Mouse (Mus musculus) embryonic facial prominence, embryonic 10.5 days (tissue): ENCODE measurements around the gene 0610030E20Rik. TPM values are rescaled to one million over a fixed set of nuclear protein-coding genes. Genes with fewer than 3 reads are reported as not detected.
A peak's percentile ranks its signal among the peaks of the same experiment; 100 is the strongest.

Experiments
- DNase-seq: peaks from one replicate; pipeline ENCODE4 v3.0.0-alpha.2; 2017; ENCODE audit warnings: low spot score
- H3K27ac ChIP-seq: fragments of 300-500 bp; sonication (generic); replicated peaks from 2 replicates; pipeline ENCODE4 v1.5.1; 2016; ENCODE audit warnings: mild to moderate bottlenecking
- H3K27me3 ChIP-seq: fragments of 300-500 bp; sonication (generic); replicated peaks from 2 replicates; pipeline ENCODE4 v1.6.1; 2016; ENCODE audit warnings: low read depth, mild to moderate bottlenecking; ENCODE audit not compliant: poor library complexity, severe bottlenecking
- H3K36me3 ChIP-seq: fragments of 300-500 bp; sonication (generic); replicated peaks from 2 replicates; pipeline ENCODE4 v1.6.1; 2016; ENCODE audit warnings: mild to moderate bottlenecking, moderate library complexity
- H3K4me1 ChIP-seq: fragments of 300-500 bp; sonication (generic); 2 replicates; pipeline ENCODE4 v1.6.1; 2016
- H3K4me3 ChIP-seq: fragments of 300-500 bp; sonication (generic); 2 replicates; pipeline ENCODE4 v1.5.1; 2016; ENCODE audit warnings: mild to moderate bottlenecking, moderate library complexity
- H3K9me3 ChIP-seq: fragments of 300-500 bp; sonication (generic); 2 replicates; pipeline ENCODE4 v1.6.1; 2016; ENCODE audit warnings: mild to moderate bottlenecking
- whole genome bisulfite sequencing: fragments of 180-500 bp; shearing (Covaris S2); methylation state at CpG from one replicate; pipeline ENCODE4 v1.1.7; 2016; 5-methylcytosine and 5-hydroxymethylcytosine counted together
- polyA plus RNA-seq: library from polyadenylated mRNA; unstranded; fragments of >200 nt; fragmentation: Nextera tagmentation; extraction: Ambion mirVana; gene quantifications from 2 replicates; pipeline ENCODE4 v1.2.1, GENCODE M21; 2016

The 0610030E20Rik gene
- polyA plus RNA-seq, result 28.0 and 28.8 TPM in 2 replicates

DNA sequence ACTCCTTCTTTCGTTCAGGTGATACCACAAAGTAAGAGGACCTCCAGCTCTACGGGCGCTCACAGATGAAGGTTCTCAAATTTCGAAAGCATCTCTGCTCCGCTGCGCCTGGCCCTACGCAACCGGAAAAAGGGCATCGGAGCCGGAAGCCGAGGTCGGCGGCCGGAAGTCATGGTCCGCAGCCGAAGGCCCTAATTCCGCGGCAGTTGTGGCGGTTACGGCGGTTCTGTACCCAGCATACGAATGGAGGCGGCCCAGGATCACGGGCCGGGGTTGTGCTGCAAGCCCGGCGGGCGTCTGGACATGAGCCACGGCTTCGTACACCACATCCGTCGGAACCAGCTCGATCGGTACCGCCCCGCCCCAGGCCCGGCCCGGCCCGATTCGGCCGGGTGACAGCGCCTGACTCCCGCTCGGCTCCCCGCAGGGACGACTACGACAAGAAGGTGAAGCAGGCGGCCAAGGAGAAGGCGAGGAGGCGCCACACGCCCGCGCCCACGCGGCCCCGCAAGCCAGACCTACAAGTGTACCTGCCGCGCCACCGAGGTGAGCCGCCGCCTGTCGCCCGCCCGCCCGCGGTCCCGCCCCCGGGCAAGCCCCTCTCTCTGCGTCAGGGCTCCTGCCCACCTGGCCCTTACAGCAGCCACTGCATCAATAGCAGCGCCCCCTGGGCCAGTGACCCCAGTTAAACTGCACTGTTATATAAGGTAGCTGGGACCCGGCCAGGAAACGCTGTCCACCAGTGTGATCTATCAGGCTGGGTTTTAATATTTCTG lies at the start of gene 0610030E20Rik:
Gene 0610030E20Rik, plus strand, starts transcription at position 152 of the 776 bp plus-strand sequence.
- Histone ChIP-seq H3K4me1 (peaks cover 55% of the 10 kb centered on the region), H3K36me3 (peaks cover 38% of the 10 kb centered on the region), H3K9me3 (no peaks in the 10 kb centered on the region), H3K4me3 (peak within 1 kb of the TSS; percentile 77), H3K27me3 (no peaks in the 10 kb centered on the region), H3K27ac (peak within 1 kb of the TSS; percentile 95)
- under 1% methylated on average over 72 of the region's 72 CpGs for WGBS
- DNase-seq, result peak; percentile 86

DNA sequence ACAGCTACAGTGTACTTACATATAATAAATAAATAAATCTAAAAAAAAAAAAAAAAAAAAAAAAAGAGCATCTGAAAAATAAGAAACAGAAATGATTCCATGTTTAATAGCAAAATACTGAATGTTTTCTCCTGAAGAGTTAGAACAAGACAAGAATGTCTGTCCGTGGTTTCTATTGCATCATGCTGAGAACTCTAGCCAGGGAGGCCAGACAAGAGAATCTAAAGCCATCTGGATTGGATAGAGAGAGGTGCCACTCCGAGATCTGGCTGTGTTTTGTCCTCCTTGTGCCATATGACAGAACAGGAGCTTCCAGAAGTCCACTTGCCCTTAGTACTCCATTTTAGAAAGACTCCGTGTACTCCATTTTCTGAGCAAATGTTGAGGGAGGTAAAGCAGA lies 49.3 kb upstream of the 0610030E20Rik start:
- Histone ChIP-seq H3K27ac (no peak overlapping the region), H3K27me3 (no peaks in the 10 kb centered on the region), H3K9me3 (no peaks in the 10 kb centered on the region), H3K4me3 (no peak overlapping the region), H3K4me1 (no peaks in the 10 kb centered on the region), H3K36me3 (no peaks in the 10 kb centered on the region)
- no peak for DNase-seq
- 77% methylated on average over 3 of the region's 3 CpGs for WGBS

DNA sequence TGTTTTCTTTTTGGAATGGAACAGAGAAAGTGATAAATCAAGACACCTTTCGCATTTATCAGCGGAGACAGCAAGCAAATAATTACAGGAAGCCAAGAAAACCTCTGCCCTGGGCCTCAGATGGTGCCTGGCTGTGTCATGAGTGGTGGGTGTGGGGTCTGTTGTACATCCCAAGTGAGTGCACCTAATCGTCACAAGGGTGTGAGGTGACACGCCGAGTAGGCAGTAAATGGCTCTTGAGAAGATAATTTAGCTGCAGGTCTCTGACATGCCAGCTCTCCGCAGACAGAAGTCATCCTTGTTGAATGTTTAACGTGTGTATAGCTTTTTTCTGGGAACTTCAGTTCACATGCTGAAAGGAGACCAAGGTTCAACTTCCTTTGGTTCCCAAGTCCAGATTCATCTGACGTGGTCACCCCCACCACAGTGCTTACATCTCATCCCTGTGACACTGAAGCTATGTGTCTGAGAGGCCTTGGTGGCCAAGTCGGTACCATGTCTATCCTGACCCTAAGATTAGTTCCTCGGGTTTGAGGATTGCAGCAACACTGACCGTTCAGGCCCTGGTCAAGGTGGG lies 44.7 kb upstream of the 0610030E20Rik start:
- peaks cover 13% of the 10 kb centered on the region for H3K4me1 ChIP-seq
- no peak overlapping the region for H3K4me3 ChIP-seq
- no peaks in the 10 kb centered on the region for H3K27me3 ChIP-seq
- WGBS, result 88% methylated on average over 11 of the region's 11 CpGs
- H3K9me3 ChIP-seq, result no peaks in the 10 kb centered on the region
- no peak for DNase-seq
- H3K27ac ChIP-seq, result no peak overlapping the region
- no peaks in the 10 kb centered on the region for H3K36me3 ChIP-seq

DNA sequence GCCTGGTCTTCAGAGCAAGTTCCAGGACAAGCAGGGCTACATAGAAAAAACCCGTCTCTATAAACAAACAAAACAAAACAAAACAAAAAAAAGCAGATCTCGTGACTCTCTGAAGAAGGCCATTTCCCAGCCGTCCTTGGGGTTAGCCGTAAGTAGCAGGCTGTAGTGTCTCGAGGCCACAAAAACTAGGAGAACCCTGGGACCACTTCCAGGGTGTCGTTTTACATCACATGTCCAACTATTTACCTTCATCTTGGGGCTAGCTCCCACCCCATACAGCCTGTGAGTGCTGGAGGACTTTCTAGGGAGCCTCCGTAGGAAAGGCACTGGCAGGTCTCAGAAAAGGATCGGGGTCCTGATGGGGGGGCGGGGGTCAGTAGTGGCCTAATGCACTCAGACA lies 43.6 kb upstream of the 0610030E20Rik start:
- Histone ChIP-seq H3K4me3 (no peak overlapping the region), H3K27me3 (no peaks in the 10 kb centered on the region), H3K36me3 (no peaks in the 10 kb centered on the region), H3K27ac (no peak overlapping the region), H3K9me3 (no peaks in the 10 kb centered on the region), H3K4me1 (peaks cover 13% of the 10 kb centered on the region)
- DNase-seq, result no peak
- 47% methylated on average over 9 of the region's 9 CpGs for WGBS

DNA sequence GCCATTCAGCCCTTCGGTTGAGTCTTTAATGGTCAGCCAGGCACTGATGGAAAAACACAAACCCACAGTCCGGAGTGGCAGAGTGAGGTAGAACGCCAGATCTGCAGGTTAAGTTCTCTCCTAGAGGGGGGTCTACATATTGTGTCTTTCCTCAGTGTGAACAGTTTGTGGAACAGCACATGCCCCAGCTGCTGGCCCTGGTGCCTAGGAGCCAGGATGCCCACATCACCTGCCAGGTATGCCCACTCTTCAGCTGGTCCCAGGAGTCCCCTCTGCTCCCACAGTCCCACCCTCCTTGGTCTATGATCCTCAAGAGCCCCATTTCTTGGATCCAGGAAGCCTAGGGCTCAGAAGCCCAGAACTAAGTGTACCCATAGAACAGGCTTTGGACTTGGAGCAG lies 34.9 kb upstream of the 0610030E20Rik start:
- Histone ChIP-seq H3K27me3 (no peaks in the 10 kb centered on the region), H3K4me1 (no peaks in the 10 kb centered on the region), H3K27ac (no peak overlapping the region), H3K9me3 (no peaks in the 10 kb centered on the region), H3K36me3 (peaks cover 51% of the 10 kb centered on the region), H3K4me3 (no peak overlapping the region)
- WGBS, result 95% methylated on average over 3 of the region's 3 CpGs
- no peak for DNase-seq

DNA sequence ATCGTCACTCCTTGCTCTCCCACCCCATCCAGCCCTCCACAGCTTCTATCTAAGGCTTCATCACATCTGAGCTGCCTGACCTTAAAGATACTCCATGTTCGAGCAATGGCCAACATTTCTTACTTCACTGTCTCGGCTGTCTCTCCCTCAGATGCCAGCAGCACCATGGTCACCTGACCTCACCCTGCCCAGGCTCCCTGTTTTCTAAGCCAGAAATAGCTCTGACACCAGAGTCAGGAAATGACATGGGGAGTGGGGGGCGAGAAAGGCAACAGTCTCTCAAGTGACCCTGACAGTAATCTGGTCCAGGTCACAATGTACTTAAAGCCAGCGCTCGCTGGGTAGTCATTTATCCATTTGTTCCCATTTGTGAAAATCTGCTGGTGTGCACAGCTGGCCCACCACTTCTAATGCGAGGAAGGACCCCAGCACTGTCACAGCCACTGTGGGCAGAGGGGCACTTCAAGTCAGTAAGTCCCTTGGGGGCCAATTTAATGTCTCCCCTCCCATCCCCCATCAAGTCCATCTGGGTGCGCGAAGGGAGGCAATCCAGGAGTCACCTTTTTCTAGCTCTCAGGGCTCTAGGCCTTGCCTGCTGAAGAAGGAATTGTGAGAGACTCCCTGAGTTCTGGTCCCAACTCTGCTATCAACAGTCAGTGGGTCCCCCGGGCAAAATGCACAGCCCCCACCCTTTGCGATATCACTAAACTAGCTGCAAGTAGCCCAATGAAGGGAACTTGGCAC lies 33.8 kb upstream of the 0610030E20Rik start:
- Histone ChIP-seq H3K4me3 (no peak overlapping the region), H3K36me3 (peaks cover 62% of the 10 kb centered on the region), H3K4me1 (no peaks in the 10 kb centered on the region), H3K9me3 (no peaks in the 10 kb centered on the region), H3K27ac (no peak overlapping the region), H3K27me3 (no peaks in the 10 kb centered on the region)
- 89% methylated on average over 11 of the region's 11 CpGs for WGBS
- DNase-seq, result no peak

DNA sequence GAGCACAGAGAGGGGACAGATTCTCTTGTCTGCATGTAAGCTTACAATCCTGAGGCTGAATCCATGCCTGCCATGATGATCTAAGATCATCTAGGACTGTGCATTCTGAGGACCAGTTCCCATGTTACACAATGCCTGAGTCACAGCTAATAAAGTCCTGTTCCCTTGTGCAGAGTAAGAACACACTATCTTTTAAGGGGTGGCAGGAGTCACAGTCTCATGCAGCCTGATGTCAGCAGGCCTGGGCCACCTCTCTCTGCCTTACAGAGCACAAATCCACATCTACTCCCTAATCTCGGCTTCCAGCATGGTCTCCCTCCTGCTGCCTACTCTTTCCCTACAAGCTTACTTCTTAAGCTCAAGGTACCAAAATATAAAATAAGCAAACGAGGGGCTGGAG lies 31.7 kb upstream of the 0610030E20Rik start:
- Histone ChIP-seq H3K27ac (no peak overlapping the region), H3K36me3 (peaks cover 83% of the 10 kb centered on the region), H3K27me3 (no peaks in the 10 kb centered on the region), H3K9me3 (no peaks in the 10 kb centered on the region), H3K4me3 (no peak overlapping the region), H3K4me1 (no peaks in the 10 kb centered on the region)
- DNase-seq, result no peak
- 86% methylated on average over 2 of the region's 2 CpGs for WGBS

DNA sequence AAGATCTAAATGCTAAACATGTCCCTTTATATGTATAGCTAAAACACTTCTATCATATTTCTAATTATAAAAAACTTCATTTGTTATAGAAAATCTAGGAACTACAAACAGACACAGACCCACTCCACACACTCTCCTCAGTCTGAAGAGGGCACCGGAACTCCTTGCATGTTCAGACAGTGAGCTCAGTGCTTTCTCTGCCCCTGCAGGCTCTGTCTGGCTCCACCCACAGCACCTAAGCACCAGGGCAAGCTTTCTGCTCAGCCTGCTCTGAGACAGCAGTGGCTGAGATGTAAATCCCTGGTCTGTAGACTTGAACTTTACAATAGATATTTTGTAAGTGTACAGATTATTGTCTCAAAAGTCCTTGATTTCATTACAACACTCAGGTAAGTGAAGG lies 31.1 kb upstream of the 0610030E20Rik start:
- H3K36me3 ChIP-seq, result peaks cover 89% of the 10 kb centered on the region
- no peak overlapping the region for H3K4me3 ChIP-seq
- no peaks in the 10 kb centered on the region for H3K27me3 ChIP-seq
- WGBS, result 81% methylated on average over 1 of the region's 1 CpGs
- H3K27ac ChIP-seq, result no peak overlapping the region
- no peaks in the 10 kb centered on the region for H3K4me1 ChIP-seq
- no peaks in the 10 kb centered on the region for H3K9me3 ChIP-seq
- no peak for DNase-seq

DNA sequence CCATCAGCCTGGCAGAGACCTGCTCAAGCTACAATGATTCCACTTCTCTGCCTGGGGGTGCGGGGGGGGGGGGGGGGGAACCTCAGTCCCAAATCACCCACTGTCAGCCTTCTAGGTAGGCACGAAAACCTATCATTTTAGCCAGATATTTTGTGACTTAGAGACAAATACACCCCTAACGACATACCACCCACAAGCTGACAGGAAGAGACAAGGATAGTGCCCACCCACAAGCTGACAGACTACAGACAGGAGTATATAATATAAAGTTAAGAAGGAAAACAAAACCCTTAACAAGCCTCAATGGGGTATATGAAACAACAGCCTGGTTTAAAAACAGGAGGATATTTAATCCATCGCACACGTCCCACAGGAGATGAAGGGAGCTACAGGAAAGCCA lies 28.7 kb upstream of the 0610030E20Rik start:
- peaks cover 97% of the 10 kb centered on the region for H3K36me3 ChIP-seq
- H3K4me3 ChIP-seq, result no peak overlapping the region
- no peaks in the 10 kb centered on the region for H3K4me1 ChIP-seq
- DNase-seq, result no peak
- H3K9me3 ChIP-seq, result no peaks in the 10 kb centered on the region
- H3K27me3 ChIP-seq, result no peaks in the 10 kb centered on the region
- no peak overlapping the region for H3K27ac ChIP-seq
- WGBS, result 82% methylated on average over 5 of the region's 5 CpGs

DNA sequence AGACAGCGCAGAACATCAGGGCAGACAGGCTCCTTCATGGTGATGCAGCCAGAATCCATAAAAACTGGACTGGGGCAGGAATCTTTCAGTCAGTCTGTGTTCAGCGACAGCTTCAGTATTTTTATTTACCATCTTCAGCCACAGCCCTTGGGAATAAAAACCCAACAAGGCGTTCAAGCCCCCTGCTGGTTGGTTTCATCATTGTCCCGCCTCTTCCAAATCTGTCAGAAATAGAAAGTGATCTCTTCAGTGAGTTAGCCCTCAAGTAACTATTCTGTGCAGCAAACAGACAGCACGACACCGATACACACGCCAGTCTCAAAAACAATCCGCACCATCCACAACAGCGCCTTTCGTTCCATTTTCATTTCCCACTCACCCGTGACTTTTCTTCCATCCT lies 28.1 kb upstream of the 0610030E20Rik start:
- DNase-seq, result no peak
- 86% methylated on average over 11 of the region's 11 CpGs for WGBS
- Histone ChIP-seq H3K4me3 (no peak overlapping the region), H3K4me1 (no peaks in the 10 kb centered on the region), H3K36me3 (peaks cover 97% of the 10 kb centered on the region), H3K9me3 (no peaks in the 10 kb centered on the region), H3K27me3 (no peaks in the 10 kb centered on the region), H3K27ac (no peak overlapping the region)

DNA sequence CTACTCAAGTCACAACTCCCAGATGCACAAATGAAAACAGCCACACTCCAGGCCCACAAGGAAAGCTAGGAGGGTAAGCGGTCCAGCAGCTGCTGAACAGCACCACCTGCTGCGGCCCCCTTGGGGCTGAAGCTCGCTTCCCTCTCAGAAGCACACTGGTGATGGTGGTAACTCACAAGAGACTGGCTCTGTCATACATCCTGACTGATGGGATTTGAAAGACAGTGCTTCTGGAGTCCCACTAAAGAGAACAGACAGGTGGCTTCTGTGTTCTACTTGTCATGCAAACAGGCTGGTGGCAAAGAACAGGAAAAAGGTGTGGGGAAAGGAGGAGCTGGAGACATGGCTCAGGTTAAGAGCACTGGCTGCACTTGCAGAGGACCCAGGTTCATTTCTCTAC lies 24.2 kb upstream of the 0610030E20Rik start:
- H3K4me1 ChIP-seq, result no peaks in the 10 kb centered on the region
- no peak for DNase-seq
- no peak overlapping the region for H3K4me3 ChIP-seq
- H3K9me3 ChIP-seq, result no peaks in the 10 kb centered on the region
- no peaks in the 10 kb centered on the region for H3K27me3 ChIP-seq
- no peak overlapping the region for H3K27ac ChIP-seq
- peaks cover 100% of the 10 kb centered on the region for H3K36me3 ChIP-seq
- 93% methylated on average over 3 of the region's 3 CpGs for WGBS

DNA sequence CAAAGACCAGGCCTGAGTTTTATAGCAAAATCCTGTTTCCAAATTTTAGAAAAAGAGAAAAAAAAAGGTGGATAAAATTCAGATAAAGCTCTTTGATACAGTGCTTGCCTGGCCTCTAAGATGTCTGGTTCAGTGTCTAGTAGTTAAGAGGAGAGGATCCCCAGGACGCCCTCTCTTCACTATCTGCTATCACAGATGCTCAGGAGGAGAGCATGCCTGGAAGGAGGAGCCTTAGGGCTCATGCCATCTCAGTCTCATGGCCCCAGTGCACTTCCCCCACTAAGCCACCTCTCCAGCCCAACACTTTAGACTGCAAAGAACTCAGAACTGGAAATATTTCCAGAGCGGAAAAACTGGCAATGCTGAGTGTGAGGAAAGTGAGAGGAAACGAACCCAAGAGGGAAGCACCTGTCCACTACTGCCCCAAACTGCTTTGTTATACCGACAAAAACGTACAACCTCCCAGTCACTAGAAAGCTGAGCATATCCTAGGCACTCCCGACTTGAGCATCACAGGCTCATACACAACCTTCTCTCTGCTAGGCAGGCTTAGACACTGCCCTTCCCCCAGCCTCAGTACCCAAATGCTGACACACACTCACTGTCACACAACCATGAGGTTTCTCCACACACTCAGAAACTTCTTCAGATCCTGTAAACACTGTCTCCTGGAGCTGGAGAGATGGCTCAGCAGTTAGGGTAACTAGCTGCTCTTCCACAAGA lies 23.2 kb upstream of the 0610030E20Rik start:
- Histone ChIP-seq H3K27me3 (no peaks in the 10 kb centered on the region), H3K9me3 (no peaks in the 10 kb centered on the region), H3K27ac (no peak overlapping the region), H3K36me3 (peaks cover 100% of the 10 kb centered on the region), H3K4me1 (no peaks in the 10 kb centered on the region), H3K4me3 (no peak overlapping the region)
- DNase-seq, result no peak
- WGBS, result 93% methylated on average over 6 of the region's 6 CpGs
